Mouse (Mus musculus) C2C12 (cell line): ENCODE results near the gene Spred2.

Experiments
- CEBPB ChIP-seq: IDR thresholded peaks from one replicate; pipeline ENCODE4 v1.6.1; 2011; ENCODE audit warnings: low read depth, mild to moderate bottlenecking, control low read depth, moderate library complexity
- CTCF ChIP-seq: IDR thresholded peaks from one replicate; pipeline ENCODE4 v1.5.1; 2011; ENCODE audit not compliant: control insufficient read depth, insufficient read depth, insufficient read length
- FOSL1 ChIP-seq: IDR thresholded peaks from one replicate; pipeline ENCODE4 v1.8.0; 2011; ENCODE audit warnings: mild to moderate bottlenecking, low read length; ENCODE audit not compliant: poor library complexity, insufficient read depth, severe bottlenecking
- MAX ChIP-seq: IDR thresholded peaks from one replicate; pipeline ENCODE4 v1.6.1; 2011; ENCODE audit warnings: mild to moderate bottlenecking, control low read depth
- MYOD1 ChIP-seq: IDR thresholded peaks from one replicate; pipeline ENCODE4 v1.6.1; 2011; ENCODE audit warnings: low read depth; ENCODE audit not compliant: control insufficient read depth, insufficient read length
- MYOG ChIP-seq: IDR thresholded peaks from one replicate; pipeline ENCODE4 v1.6.1; 2011; ENCODE audit not compliant: control insufficient read depth, insufficient read length; ENCODE audit errors: extremely low read depth
- USF1 ChIP-seq: IDR thresholded peaks from one replicate; pipeline ENCODE4 v1.6.1; 2011; ENCODE audit warnings: low read depth, mild to moderate bottlenecking, control low read depth, moderate library complexity

GRCm38 (mm10) chr11:19992341-19993281 lies 68.4 kb downstream of the Spred2 start:
- TF ChIP-seq USF1 (no peak), CEBPB (no peak), CTCF (no peak), FOSL1 (no peak), MAX (no peak), MYOD1 (no peak), MYOG (no peak)
